Mouse (Mus musculus) intestine, embryonic 15.5 days (tissue): Measurements from ENCODE around the gene Qrfpr. TPM values are rescaled to one million over a fixed set of nuclear protein-coding genes. Genes with fewer than 3 reads are reported as not detected.

Source experiments
- ATAC-seq: fragments of 200-750 bp; cut with Nextera tagmentation; 2 replicates; pipeline ENCODE4 v1.8.0; 2017; ENCODE audit warnings: moderate TSS enrichment, moderate library complexity
- H3K27ac ChIP-seq: fragments of 300-500 bp; sonication (generic); 2 replicates; pipeline ENCODE4 v1.5.1; 2015; ENCODE audit warnings: mild to moderate bottlenecking, inconsistent platforms
- H3K27me3 ChIP-seq: fragments of 300-500 bp; sonication (generic); replicated peaks from 2 replicates; pipeline ENCODE4 v1.6.1; 2015; ENCODE audit warnings: inconsistent platforms
- H3K36me3 ChIP-seq: fragments of 300-500 bp; sonication (generic); 2 replicates; pipeline ENCODE4 v1.6.1; 2015; ENCODE audit warnings: inconsistent platforms
- H3K4me1 ChIP-seq: fragments of 300-500 bp; sonication (generic); replicated peaks from 2 replicates; pipeline ENCODE4 v1.6.1; 2015; ENCODE audit warnings: inconsistent platforms
- H3K4me2 ChIP-seq: fragments of 300-500 bp; sonication (generic); replicated peaks from 2 replicates; pipeline ENCODE4 v1.6.1; 2015; ENCODE audit warnings: mild to moderate bottlenecking, inconsistent platforms
- H3K4me3 ChIP-seq: fragments of 300-500 bp; sonication (generic); replicated peaks from 2 replicates; pipeline ENCODE4 v1.5.1; 2015; ENCODE audit warnings: inconsistent platforms
- H3K9ac ChIP-seq: fragments of 300-500 bp; sonication (generic); 2 replicates; pipeline ENCODE4 v1.6.1; 2015; ENCODE audit warnings: inconsistent platforms
- H3K9me3 ChIP-seq: fragments of 300-500 bp; sonication (generic); 2 replicates; pipeline ENCODE4 v1.6.1; 2016; ENCODE audit warnings: inconsistent platforms
- WGBS: fragments of 180-500 bp; shearing (Covaris S2); methylation state at CpG from one replicate; pipeline ENCODE4 v1.1.7; 2015; 5-methylcytosine and 5-hydroxymethylcytosine counted together
- polyA plus RNA-seq: library from polyadenylated mRNA; unstranded; fragments of >200 nt; fragmentation: Nextera tagmentation; extraction: Ambion mirVana; gene quantifications from 2 replicates; pipeline ENCODE4 v1.2.1, GENCODE M21; 2015

Qrfpr gene
- polyA plus RNA-seq, 1 experiment from 2014 or later: not detected

GRCm38 (mm10) chr3:36137560-36137959 is 84.6 kb downstream of the Qrfpr start:
- no peak overlapping the region for H3K27ac ChIP-seq
- H3K4me2 ChIP-seq: no peak overlapping the region
- ATAC-seq: no peak
- no peaks in the 10 kb centered on the region for H3K36me3 ChIP-seq
- 41% methylated on average over 2 of the region's 2 CpGs for WGBS
- H3K9ac ChIP-seq: no peak overlapping the region
- no peaks in the 10 kb centered on the region for H3K27me3 ChIP-seq
- H3K4me1 ChIP-seq: no peaks in the 10 kb centered on the region
- H3K4me3 ChIP-seq: no peak overlapping the region
- H3K9me3 ChIP-seq: no peaks in the 10 kb centered on the region

GRCm38 (mm10) chr3:36136152-36136551 is 86.0 kb downstream of the Qrfpr start:
- Histone ChIP-seq H3K4me2 (no peak overlapping the region), H3K9me3 (no peaks in the 10 kb centered on the region), H3K36me3 (no peaks in the 10 kb centered on the region), H3K27me3 (no peaks in the 10 kb centered on the region), H3K4me3 (no peak overlapping the region), H3K4me1 (no peaks in the 10 kb centered on the region), H3K27ac (no peak overlapping the region), H3K9ac (no peak overlapping the region)
- ATAC-seq: no peak

Other genes with a start within 250 kb of the Qrfpr start
- 32.1 and 35.7 TPM in 2 replicates for gene Mccc1, start 221.6 kb downstream of the Qrfpr start, polyA plus RNA-seq
- gene Ccdc144b, start 168.8 kb downstream of the Qrfpr start, polyA plus RNA-seq: not detected in 2 replicates
- gene Acad9, start 156.3 kb downstream of the Qrfpr start, polyA plus RNA-seq: 78.9 and 84.9 TPM in 2 replicates
- gene D3Ertd254e, start 71.3 kb downstream of the Qrfpr start, polyA plus RNA-seq: 5.2 and 5.6 TPM in 2 replicates